Mouse (Mus musculus): Measurements from ENCODE around the gene Nrsn2.
A peak's percentile ranks its signal among the peaks of the same experiment; 100 is the strongest.

The Nrsn2 gene

DNA sequence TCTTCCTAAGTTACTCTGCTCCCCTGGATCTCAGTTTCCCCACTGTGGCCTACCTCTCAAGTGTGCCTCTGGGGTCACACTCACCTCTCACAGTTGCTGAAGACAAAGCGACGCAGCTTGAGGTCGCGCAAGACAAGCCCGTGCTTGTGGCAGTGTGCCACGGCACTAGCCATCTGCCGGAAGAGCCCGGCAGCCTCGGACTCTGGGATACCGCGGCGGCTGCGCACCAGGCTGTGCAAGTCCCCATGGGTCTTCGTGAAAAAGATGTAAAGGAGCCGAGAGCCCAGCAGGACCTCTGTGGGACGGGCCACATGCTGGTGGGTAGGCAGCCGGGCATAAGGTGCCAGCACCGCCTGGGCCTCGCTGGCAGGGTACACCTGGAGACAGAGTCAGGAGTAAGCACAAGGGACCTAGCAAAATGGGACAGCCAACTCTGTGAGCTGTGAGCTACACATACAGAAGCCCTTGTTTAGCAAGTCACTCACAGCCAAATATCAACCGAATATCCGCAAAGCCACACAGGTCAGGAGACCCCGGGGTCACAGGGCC is 36.7 kb downstream of the Nrsn2 start:
- no peak for DNase-seq (ENCODE audit: low spot score)

DNA sequence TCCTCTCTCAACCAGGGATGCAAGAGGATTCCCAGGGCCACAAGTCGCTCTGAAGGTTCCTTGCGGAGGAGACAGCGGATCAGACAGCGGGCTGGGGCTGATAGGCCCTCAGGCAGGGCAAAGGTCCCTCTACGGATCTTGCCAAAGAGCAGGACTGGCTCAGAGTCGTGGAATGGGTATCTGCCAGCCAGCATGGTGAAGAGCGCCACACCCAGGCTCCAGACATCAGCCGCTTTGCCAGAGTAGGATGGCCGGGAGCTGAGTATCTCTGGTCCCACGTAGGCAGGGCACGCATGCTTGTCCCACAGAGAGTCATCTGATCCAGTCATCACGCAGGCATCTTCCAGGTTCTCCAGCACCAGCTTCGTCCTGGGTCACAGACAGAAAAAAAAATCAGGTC is 38.1 kb downstream of the Nrsn2 start:
- DNase-seq (ENCODE audit: low spot score) = no peak

DNA sequence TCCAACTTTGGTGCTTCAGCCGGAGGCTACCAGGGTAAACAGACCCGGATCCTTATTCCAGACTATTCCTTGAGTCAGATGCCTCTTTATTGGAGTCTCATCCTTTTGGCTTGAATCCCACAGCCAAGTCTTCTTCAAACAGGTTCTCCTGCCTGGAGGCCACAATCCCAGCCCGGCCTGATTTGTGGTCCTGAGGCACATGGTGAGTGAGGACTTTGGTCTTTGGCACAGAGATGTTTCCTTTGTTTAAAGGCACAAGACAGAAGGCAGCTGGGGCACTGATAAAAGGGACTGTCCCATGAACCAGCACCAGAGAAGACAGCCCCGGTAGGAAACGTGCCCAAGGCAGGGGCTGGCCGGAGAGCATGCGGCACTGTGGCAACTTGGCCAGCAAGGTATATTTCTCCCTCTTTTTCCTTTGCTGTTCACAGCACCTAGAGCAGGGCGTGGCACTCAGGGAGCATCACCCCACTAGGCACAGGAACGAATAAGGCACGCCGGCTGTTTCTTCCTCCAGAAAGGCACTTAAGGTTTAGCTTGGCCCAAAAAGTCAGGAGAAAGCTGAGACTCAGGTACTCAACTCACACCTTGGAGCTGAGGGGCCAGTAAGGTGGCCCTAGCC is 38.7 kb downstream of the Nrsn2 start:
- DNase-seq (ENCODE audit: low spot score) = no peak

DNA sequence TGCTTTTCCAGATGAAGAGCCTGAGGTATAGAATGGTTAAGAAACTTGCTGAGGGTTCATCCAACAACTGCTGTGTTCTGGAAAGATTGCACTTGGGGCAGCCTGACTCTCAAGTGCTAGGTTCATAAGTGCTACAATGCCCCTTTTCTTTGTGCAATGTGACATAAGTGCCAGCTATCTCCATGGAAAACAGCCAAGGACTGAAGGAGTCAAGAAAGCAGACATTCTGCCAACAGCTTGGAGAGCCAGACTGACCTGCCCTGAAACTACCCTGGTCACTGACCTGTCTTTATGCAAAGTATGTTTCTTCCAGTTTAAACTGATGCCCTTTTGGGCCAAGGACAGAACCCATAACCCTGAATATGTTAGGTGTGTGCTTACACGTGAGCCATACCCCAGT is 39.6 kb downstream of the Nrsn2 start:
- peak; percentile 46 for DNase-seq (ENCODE audit: low spot score)

DNA sequence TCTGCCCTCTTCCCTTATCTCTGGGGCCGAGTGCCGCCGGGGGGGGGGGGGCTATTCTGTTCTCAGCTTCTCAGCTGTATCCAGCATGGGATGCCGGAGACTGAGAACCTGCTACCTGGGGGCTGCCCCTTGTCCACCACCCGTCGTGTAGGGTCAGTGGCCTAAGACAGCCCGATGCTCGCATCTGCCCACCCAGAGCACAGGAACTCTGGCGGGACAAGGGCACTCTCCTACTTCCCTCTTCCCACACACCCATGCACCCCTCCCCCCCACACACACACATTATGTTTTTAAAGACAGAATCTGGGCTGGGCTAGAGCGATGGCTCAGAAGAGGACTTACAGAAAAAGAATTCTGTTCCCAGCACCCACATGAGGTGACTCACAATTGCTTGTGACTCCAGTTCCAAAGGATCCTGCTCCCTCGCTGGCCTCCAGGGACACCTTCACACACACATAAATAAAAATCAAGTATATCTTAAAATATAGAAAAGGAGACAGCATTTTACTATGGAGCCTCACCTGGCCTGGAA is 41.1 kb downstream of the Nrsn2 start:
- DNase-seq (ENCODE audit: low spot score) = no peak

DNA sequence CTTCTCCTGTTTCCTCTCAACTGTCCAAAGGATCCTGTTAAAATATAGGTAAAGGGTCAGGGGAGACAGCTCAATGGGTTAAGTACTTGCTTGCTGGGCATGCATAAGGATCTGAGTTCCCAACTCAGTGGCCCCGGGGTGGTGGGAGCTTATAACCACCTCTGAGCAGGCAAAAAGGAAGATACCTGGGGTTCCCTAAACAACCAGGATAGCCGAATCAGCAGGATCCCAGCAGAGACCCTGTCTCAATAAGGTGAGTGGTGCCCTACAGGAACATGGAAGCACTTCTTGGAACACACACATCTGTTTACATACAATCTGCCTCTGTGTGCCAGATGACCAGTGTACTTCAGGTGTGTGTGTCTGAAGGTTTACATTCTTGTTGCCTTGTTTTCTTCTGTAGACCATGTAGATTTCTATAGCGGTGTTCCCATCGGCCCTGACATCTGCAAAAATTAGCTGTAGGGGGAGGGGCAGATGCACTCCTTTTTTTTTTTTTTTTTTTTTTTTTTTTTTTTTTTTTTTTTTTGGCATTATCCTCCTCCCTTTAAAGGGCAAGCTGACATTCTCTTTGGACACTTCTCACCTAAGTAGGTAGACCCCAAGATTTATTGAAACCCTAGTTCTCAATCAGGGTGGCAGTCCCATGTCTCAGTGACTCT is 43.0 kb downstream of the Nrsn2 start:
- no peak for DNase-seq (ENCODE audit: low spot score)

DNA sequence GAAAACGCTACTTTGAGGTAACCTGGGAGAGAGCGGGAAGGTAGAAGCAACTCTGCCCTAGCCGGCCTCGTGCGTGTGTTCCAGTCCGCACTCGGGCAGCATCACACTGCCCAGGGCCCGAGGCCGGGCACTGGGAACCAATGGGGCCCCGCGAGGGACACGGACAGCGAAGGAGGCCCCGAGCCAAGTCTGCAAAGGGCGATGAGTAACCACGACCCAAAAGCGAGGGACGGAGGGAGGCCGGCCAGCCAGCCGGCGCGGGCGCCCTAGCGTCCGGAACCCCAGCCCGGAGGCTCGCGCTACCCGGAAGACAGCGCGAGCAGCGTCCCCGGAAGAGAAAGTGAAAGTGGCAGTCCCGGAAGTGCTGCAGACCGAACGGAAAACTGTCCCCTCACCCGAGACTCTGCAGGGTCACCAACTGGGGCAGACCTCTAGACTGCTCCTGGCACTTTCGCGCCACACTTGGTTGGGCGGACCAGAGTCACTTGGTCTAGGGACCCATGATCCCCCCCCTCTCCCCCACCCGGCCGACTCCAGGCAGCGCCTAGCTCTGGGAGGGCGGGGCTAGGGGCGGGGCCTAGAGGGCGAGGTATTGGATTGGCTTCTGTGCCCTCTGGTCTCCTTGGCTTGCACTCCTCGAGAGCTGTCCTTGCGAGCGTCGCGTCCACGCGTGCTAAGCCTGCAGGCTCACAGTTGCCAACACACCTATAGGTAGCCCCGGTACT is 44.2 kb downstream of the Nrsn2 start, which contains the start of gene Rbck1:
Gene Rbck1, minus strand, starts transcription at position 553 of the 725 bp plus-strand sequence.
- peak; percentile 94 for DNase-seq (ENCODE audit: low spot score)

DNA sequence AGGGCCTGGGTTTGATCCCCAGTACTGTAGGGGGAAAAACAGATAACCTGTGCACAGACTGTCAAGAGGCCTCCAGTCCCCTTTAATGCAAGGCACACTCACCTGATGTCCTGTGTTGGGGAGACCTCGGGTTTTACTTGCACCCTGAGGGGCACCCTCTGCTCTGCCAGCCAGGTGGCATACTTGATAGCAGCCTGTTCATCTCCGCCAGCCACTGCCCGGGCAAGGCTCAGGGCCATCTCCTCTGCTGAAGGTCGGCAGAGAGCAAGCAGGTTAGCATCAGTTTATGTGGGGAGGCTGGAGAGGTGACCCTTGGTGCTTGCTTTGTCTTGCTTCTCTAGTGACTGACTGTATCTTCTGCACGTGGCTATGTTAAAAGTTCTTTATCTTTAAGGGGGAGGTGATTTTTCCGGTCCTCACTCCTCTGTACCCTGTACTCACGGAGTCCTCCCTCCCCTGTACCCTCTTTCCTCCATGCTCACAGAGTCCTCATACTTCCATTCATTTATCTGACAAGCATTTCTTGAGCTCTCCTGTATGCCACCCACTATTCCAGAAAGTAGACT is 45.5 kb downstream of the Nrsn2 start:
- no peak for DNase-seq (ENCODE audit: low spot score)

DNA sequence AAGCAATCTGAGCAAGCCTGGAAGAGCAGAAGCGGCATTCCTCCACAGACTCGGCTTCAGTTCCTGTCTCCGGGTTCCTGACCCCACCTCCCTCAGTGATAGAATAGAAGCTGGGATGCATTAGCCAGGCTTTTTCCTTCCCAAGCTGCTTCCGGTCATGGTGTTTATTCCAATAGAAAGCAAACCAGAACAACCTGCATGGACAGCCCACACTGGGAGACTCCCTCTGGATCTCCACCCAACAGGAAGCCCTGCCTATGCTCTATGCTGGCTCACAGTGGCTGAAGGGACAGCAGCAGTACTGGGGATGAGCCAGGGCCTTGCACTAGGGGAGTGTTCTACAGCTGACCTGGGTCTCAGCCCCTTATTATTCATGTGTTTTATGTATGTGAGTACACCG is 48.5 kb downstream of the Nrsn2 start:
- no peak for DNase-seq (ENCODE audit: low spot score)

DNA sequence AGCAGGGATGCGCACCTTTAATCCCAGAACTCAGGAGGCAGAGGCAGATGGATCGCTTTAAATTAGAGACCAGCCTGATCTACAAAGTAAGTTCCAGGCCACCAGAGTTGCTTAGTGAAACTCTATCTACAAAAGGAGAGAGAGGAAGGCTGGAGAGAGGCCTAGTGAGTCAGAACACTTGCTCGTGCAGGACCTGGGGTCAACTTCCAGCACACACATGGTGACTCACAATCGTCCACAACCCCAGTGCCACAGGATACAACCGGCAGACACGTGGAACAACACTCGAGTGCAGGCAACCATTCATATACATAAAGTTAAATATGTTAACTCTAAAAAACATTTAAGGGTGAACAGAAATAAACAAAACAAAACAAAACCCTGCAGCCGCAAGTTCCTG is 49.8 kb downstream of the Nrsn2 start:
- DNase-seq (ENCODE audit: low spot score) = no peak

DNA sequence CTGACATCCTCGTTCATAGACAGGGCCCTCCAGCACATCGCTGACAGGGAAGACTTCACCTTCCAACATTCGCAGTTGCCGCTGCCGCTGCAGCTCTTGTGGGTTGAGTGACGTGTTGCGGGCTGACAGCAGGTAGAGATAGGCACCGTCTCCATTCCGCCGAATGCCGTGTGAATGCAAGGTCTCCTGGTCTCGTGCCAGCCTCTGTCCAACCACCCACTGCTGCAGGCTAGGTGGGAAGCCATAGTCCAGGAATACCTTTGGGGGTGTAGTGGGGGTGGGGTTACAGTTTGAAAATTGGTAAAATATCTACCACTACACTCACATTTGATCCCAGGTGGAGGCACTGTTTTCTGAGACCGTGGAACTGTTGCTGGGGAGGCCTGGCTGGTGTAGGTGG is 50.3 kb downstream of the Nrsn2 start:
- no peak for DNase-seq (ENCODE audit: low spot score)

DNA sequence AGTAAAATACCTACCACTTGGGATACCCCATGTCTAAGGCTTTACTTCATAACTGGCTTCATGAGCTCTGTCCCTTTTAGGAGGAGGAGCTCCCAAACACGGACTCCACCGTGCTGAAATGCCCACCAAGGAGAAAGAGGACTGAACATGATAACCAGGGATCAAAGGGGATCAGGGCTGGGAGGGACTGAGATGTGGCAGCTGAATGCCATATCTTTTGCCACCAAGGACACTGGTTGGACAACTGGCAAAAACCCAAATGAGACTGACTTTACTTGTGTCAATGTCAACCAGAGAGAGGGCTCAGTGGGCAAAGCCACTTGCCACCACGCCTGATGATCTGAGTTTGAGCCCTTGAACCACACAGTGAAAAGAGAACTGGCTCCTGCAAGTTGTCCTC is 51.6 kb downstream of the Nrsn2 start:
- no peak for DNase-seq (ENCODE audit: low spot score)

DNA sequence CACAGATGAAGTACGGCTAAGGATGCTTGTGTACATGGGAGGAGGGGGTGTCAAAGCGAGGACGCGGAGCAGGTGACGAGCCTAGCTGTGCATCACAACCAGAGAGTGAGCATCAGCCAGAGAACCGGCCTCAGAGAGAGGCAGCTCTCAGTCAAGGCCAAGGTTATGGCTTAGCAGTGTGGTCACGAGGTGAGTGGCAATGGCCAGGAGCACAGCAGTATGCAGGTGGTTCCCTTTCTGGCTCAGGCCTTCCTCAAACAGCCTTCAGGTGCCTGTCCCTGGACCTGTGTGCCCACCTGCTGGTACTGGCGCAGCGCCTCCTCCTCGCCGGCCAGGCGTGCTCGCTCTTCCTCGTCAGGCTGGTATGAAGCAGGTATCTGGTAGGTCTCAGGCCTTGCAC is 52.5 kb downstream of the Nrsn2 start:
- DNase-seq (ENCODE audit: low spot score) = no peak

DNA sequence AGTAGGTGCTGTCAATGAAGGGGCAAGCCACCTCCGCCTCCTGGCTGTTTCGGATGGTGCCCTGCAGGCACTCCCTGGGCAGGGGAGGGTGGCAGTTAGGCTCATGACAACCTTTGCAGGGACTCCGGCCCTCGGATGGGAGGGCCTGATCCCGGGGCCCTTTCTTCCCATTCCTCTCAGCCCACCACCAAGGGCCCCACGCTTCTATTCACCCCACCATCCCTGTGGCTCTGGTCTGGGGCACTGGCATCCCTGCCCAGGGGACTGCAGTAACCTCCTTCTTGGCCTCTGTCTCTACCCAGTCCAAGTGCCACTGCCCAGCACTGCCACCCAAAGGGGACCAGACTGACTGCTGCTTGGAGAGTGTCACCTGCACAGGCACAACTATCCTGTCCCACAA is 54.2 kb downstream of the Nrsn2 start:
- DNase-seq (ENCODE audit: low spot score) = no peak

DNA sequence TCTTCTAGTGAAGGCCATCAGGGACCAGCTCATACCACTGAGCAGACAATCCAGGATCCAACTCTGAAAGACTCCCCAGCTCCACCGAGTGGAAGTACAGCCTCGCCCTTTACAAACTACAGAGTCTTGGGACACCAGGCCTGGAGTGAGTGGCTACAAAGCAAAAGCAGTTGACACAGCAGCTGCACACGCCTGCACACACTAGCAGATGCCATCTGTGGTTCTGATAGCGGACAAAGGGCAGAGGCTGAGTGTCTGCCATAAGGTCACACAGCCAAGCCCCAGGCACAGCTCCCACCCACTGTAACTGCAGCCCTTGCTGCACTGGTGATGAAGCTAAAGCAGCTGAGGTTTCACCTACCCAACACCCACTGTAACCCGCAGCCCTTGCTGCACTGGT is 54.9 kb downstream of the Nrsn2 start:
- DNase-seq (ENCODE audit: low spot score) = no peak

All from MN1 (cell line).